Mouse (Mus musculus) kidney, adult 2 months (tissue): ENCODE results near the gene Gfod1.

Source experiments
- CTCF ChIP-seq: fragments of 200-500 bp; conservative IDR thresholded peaks from 2 replicates; pipeline ENCODE4 v1.5.1; 2011; ENCODE audit warnings: low read depth, mild to moderate bottlenecking, control low read depth, low read length, moderate library complexity, mixed read lengths; ENCODE audit not compliant: insufficient read depth, insufficient read length
- POLR2A ChIP-seq: fragments of 200-500 bp; IDR thresholded peaks from one replicate; pipeline ENCODE4 v1.6.1; 2011; ENCODE audit warnings: low read depth, low read length, control low read depth

GRCm38 (mm10) chr13:43236630-43237029, 67.3 kb downstream of the Gfod1 start:
- no peak for TF ChIP-seq CTCF
- no peak for TF ChIP-seq POLR2A
